Mouse (Mus musculus) C2C12 (cell line): ENCODE results near the gene Erg28.

Experiments
- CEBPB ChIP-seq: IDR thresholded peaks from one replicate; pipeline ENCODE4 v1.6.1; 2011; ENCODE audit warnings: low read depth, mild to moderate bottlenecking, control low read depth, moderate library complexity
- CTCF ChIP-seq: IDR thresholded peaks from one replicate; pipeline ENCODE4 v1.5.1; 2011; ENCODE audit not compliant: control insufficient read depth, insufficient read depth, insufficient read length
- MAX ChIP-seq: IDR thresholded peaks from one replicate; pipeline ENCODE4 v1.6.1; 2011; ENCODE audit warnings: mild to moderate bottlenecking, control low read depth
- MYOD1 ChIP-seq: IDR thresholded peaks from one replicate; pipeline ENCODE4 v1.6.1; 2011; ENCODE audit warnings: low read depth; ENCODE audit not compliant: control insufficient read depth, insufficient read length

DNA sequence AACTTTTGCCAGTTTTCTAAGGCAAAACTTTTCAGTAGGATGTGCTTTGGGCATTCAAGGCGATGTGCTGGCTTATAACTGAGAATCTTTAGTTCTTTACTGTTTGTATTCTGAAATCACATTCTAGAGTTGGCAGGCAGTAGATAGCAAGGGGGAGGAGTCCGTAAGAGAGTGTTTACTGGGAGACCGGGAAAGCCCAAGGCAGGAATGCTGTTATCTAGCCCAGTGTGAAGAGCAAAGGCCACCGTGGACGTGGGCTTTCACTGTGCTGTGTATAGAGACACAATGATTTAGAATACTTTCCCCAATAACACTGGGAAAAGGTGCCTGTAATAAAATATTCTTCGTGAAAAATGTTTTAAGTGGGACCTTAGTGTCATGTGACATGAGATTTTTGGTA is 14.6 kb downstream of the Erg28 start:
- no peak for TF ChIP-seq MYOD1
- TF ChIP-seq MAX: no peak
- TF ChIP-seq CTCF: no peak
- no peak for TF ChIP-seq CEBPB
